Mouse (Mus musculus): ENCODE measurements around the gene Dhcr7. TPM values are rescaled to one million over a fixed set of nuclear protein-coding genes. Genes with fewer than 3 reads are reported as not detected.

Dhcr7 gene
- polyA plus RNA-seq, 1 experiment from 2014 or later: 48.7 TPM

DNA sequence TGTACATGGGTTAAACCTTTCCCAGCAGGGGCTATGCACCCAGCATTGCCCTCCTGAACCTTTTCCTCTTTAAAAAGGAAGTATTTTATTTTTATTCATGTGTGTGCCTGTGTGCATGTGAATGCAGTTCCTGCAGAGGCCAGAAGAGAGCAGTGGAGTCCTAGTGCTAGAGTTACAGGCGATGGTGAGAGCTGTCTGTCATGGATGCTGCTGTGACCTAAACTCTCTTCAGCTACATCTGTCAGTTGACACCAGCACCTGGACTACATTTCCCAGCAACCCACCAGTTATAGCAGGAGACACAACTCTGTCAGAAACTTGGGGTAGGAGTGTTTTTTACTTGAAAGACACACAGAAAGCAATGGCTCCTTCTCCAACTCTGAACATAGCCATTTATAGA lies 14.0 kb upstream of the Dhcr7 start:
- Histone ChIP-seq H3K9ac (no peak overlapping the region), H3K27me3 (no peaks in the 10 kb centered on the region), H3K9me3 (no peaks in the 10 kb centered on the region), H3K4me3 (no peak overlapping the region), H3K27ac (replicated peaks) (no peak overlapping the region), H3K4me2 (no peak overlapping the region), H3K36me3 (peaks cover 94% of the 10 kb centered on the region), H3K4me1 (replicated peaks) (no peaks in the 10 kb centered on the region)
- no peak for ATAC-seq (ENCODE audit: low read depth)
- 52% methylated on average over 1 of the region's 1 CpGs for WGBS

DNA sequence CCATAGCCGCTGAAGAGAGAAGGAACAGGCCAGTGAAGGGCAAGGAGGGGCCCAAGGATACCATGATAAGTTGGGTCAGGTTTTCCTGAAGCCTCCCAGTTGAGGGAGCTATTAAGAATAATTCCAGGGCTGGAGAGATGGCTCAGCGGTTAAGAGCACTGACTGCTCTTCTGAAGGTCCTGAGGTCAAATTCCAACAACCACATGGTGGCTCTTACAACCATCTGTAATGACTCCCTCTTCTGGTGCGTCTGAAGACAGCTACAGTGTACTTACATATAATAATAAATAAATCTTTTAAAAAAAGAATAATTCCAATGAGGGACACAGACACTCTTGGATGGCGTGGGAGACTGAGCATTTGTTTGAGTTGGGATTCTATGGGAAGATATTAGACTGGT lies 3.7 kb upstream of the Dhcr7 start:
- no peak overlapping the region for H3K4me3 ChIP-seq
- H3K36me3 ChIP-seq: peaks cover 37% of the 10 kb centered on the region
- H3K9ac ChIP-seq: no peak overlapping the region
- H3K4me2 ChIP-seq: no peak overlapping the region
- no peaks in the 10 kb centered on the region for H3K27me3 ChIP-seq
- no peaks in the 10 kb centered on the region for H3K9me3 ChIP-seq
- WGBS: 81% methylated on average over 4 of the region's 4 CpGs
- no peak for ATAC-seq (ENCODE audit: low read depth)
- no peak overlapping the region for H3K27ac ChIP-seq (replicated peaks)
- H3K4me1 ChIP-seq (replicated peaks): peaks cover 17% of the 10 kb centered on the region

DNA sequence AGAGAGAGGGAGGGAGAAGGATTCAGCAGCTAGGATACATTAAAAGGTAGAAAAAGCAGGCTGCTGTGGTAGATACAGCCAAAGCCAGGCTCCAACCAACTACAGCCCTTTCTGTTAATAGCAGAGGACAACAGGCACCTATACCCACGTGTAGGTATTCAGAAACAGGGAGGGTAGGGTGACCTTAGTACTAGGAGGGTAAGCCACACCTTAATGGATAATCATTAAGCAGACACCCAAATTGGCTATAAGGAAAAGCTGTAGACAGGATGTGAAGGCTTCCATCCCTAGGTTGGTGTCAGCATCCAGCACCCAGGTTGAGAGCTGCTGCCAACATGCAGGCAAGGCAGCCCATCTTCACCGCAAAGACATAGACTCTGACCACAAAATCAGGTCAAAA lies 1.7 kb upstream of the Dhcr7 start:
- Histone ChIP-seq H3K4me3 (no peak overlapping the region), H3K4me1 (replicated peaks) (peaks cover 17% of the 10 kb centered on the region), H3K9me3 (no peaks in the 10 kb centered on the region), H3K4me2 (no peak overlapping the region), H3K9ac (no peak overlapping the region), H3K27me3 (no peaks in the 10 kb centered on the region), H3K36me3 (peaks cover 17% of the 10 kb centered on the region), H3K27ac (replicated peaks) (no peak overlapping the region)
- ATAC-seq (ENCODE audit: low read depth): no peak
- 87% methylated on average over 2 of the region's 2 CpGs for whole genome bisulfite sequencing

DNA sequence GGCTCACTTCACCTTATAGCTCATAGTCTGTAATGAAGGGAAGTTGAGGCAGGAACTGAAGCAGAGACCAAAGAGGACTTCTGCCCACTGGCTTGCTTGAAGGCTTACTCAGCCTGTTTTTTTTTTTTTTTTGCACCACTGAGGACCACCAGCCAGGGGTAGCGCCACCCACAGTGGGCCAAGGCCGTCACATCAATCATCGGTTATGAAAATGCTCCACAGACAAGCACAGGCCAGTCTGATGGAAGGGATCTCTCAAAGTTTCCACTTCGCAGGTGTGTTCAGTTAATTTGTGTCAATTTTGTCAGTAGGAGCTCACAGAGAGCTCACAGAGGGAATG lies 291 bp downstream of the Dhcr7 start:
- Histone ChIP-seq H3K36me3 (peaks cover 7% of the 10 kb centered on the region), H3K9ac (peak overlapping the region; percentile 66), H3K4me2 (peak overlapping the region; percentile 82), H3K4me3 (peak overlapping the region; percentile 65), H3K9me3 (no peaks in the 10 kb centered on the region), H3K27me3 (no peaks in the 10 kb centered on the region), H3K4me1 (replicated peaks) (peaks cover 17% of the 10 kb centered on the region), H3K27ac (replicated peaks) (peak overlapping the region; percentile 79)
- WGBS: 81% methylated on average over 4 of the region's 4 CpGs
- peak; percentile 32 for ATAC-seq (ENCODE audit: low read depth)

DNA sequence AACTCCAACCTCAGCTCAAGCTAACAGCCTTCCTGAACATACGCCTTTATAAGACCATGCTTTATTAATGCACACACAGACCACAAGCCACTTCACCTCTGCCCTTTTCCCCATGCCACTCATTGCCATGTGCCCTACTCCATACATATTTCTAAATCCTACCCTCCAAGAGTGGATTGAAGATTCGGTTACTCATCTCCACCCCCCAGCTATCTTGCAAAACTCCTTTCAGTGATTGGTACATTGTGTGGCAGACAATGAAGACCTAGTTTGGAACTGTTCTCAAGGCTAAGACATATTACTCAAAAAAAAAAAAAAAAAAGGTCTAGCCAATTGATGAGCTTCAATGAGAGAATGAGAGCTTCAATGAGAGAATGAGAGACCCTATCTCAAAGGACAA lies 4.0 kb downstream of the Dhcr7 start:
- no peaks in the 10 kb centered on the region for H3K27me3 ChIP-seq
- 91% methylated on average over 2 of the region's 2 CpGs for WGBS
- no peaks in the 10 kb centered on the region for H3K36me3 ChIP-seq
- H3K9ac ChIP-seq: no peak overlapping the region
- no peak overlapping the region for H3K4me3 ChIP-seq
- ATAC-seq (ENCODE audit: low read depth): no peak
- H3K4me1 ChIP-seq (replicated peaks): peaks cover 25% of the 10 kb centered on the region
- H3K4me2 ChIP-seq: no peak overlapping the region
- no peak overlapping the region for H3K27ac ChIP-seq (replicated peaks)
- no peaks in the 10 kb centered on the region for H3K9me3 ChIP-seq

DNA sequence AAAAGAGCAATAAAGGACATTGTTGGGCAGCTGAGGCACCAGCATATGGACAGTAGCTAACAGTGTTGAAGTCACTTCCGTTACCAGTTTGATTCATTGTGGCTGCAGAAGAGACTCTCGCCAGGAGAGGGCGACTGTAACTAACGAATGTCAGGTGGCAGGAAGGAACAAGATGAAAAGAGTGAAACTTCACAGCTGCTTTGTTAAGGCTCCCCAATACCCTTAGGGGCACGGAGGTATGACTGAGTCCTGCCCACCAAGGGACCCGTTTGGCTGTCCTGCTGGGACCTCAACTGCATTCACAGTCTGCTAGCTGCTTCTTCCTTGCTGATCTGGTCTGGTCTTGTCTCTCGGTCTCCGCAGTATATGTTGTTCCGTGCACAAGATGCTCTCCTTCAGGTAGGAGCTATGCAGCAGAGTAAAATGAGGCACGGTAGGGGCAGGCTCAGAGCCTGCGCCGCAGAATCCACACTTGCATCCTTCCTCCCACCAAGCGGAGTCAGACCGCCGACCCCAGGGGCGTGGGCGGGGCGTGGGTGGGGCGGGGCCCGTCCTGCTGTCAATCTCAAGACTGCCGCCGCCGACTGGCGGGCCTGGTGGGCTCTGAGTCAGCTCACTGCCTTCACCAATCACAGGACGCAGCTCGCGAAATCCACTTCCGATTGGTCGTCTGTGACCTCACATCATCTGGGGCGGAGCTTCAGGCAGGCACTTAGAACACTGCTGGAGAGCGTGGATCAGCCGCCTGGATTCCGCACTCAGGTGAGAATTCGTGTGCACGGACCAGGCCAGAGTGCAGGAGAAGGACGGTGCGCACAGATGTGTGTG lies 6.8 kb downstream of the Dhcr7 start:
- H3K27ac ChIP-seq (replicated peaks): peak overlapping the region; percentile 95
- no peaks in the 10 kb centered on the region for H3K9me3 ChIP-seq
- peak; percentile 99 for ATAC-seq (ENCODE audit: low read depth)
- H3K9ac ChIP-seq: peak overlapping the region; percentile 79
- peak overlapping the region; percentile 79 for H3K4me2 ChIP-seq
- no peaks in the 10 kb centered on the region; the same call in 1 of the 2 replicates for H3K36me3 ChIP-seq
- H3K27me3 ChIP-seq: no peaks in the 10 kb centered on the region
- under 1% methylated on average over 37 of the region's 37 CpGs for WGBS
- H3K4me3 ChIP-seq: peak overlapping the region; percentile 54
- peaks cover 44% of the 10 kb centered on the region for H3K4me1 ChIP-seq (replicated peaks)

DNA sequence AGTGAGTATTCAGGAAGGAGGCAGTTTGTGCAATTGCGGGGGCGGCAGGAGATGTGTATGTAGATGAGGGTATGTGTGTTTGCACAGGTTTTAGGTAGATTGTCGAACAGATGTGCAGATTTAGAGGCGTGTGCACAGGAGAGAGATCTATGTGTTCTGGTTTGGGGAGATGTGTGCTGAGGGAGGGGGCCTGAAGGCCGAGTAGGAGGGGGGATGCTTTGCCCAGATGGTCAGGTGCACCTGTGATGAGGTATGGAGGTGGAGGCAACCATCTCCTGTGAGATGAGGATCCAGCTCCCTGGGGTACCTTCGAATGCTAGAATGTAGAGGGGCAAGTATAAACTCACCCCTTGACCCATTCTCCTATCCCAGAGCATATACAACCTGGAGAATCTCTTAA lies 7.5 kb downstream of the Dhcr7 start:
- Histone ChIP-seq H3K36me3 (no peaks in the 10 kb centered on the region; the same call in 1 of the 2 replicates), H3K4me3 (peak overlapping the region; percentile 54), H3K4me1 (replicated peaks) (peaks cover 50% of the 10 kb centered on the region), H3K9me3 (no peaks in the 10 kb centered on the region), H3K4me2 (peak overlapping the region; percentile 79), H3K27ac (replicated peaks) (peak overlapping the region; percentile 84), H3K27me3 (no peaks in the 10 kb centered on the region), H3K9ac (peak overlapping the region; percentile 79)
- 5% methylated on average over 6 of the region's 6 CpGs for WGBS
- peak; percentile 54 for ATAC-seq (ENCODE audit: low read depth)

DNA sequence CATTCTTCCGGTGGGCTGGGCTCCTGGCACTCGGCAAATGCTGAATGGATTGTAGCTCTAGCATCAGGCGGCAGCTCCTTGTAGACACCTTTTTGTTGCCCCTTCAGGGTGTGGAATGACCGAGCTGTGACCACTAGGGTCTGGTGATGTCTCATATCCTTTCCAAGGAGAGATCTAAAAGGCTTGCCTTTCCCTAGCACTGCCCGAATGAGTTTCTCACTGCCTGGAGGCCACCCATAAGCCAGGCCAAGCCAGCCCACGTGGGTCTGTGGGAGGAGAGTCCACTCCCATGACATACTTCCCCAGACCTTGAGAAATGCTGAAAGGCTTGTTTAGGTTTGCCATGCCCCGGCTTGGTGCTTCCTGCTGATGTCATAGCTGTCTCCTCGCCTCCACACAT lies 9.3 kb downstream of the Dhcr7 start:
- 79% methylated on average over 8 of the region's 8 CpGs for WGBS
- Histone ChIP-seq H3K4me2 (peak overlapping the region; percentile 79), H3K4me3 (no peak overlapping the region), H3K27me3 (no peaks in the 10 kb centered on the region), H3K27ac (replicated peaks) (no peak overlapping the region), H3K36me3 (peaks cover 9% of the 10 kb centered on the region), H3K4me1 (replicated peaks) (peaks cover 59% of the 10 kb centered on the region), H3K9ac (peak overlapping the region; percentile 39; the same call in 1 of the 2 replicates), H3K9me3 (no peaks in the 10 kb centered on the region)
- ATAC-seq (ENCODE audit: low read depth): no peak

DNA sequence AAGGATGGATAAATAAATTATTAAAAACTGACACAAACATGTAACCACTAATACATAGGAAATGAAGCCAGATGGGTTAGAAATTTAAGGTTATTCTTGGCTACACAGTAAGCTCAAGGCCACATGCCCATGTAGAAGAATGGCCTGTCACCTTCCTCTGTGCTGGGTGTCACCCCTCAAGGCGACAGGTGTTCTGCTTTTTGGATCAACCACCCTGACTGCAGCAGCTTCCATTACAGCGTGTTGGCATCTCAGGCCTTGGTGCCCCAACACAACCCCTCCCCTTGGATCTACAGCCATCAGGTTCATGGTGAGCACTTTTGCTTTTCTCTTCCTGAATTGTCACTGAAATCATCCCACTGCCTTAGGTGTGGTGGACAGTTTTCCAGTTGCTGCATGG lies 9.7 kb downstream of the Dhcr7 start:
- Histone ChIP-seq H3K4me1 (replicated peaks) (peaks cover 59% of the 10 kb centered on the region), H3K9me3 (no peaks in the 10 kb centered on the region), H3K4me2 (no peak overlapping the region), H3K36me3 (peaks cover 13% of the 10 kb centered on the region), H3K27me3 (no peaks in the 10 kb centered on the region), H3K4me3 (no peak overlapping the region), H3K27ac (replicated peaks) (no peak overlapping the region), H3K9ac (no peak overlapping the region)
- WGBS: 92% methylated on average over 2 of the region's 2 CpGs
- no peak for ATAC-seq (ENCODE audit: low read depth)

DNA sequence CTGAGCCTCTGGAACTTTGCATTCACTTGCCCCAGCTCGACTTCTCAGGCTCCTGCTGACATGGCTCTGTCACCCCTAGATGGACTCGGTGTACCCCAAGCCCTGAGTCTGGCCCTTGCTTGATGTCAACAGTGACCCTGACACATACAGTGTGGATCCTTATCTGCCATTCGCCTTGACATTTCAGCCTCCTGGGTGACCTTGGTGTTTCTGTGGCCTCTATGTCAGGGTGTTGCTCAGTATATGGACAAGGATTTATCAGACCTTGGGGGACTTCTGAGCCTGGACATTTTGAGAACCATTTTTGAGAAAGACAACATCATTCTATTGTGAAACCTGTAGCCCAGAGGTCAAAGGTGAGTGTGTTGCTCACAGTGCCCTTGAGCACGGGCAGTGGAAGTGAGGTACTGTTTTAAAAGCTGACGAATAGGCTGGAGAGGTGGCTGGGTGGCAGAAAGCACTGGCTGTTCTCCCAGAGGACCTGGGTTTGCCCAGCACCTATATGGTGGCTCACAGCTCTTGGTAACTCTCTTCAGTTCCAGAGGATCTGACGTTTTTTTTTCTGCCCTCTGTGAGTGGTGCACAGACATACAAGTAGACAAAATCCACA lies 10.7 kb downstream of the Dhcr7 start:
- no peaks in the 10 kb centered on the region for H3K27me3 ChIP-seq
- no peaks in the 10 kb centered on the region for H3K9me3 ChIP-seq
- H3K36me3 ChIP-seq: peaks cover 24% of the 10 kb centered on the region
- no peak overlapping the region for H3K4me2 ChIP-seq
- 0 out of 2 replicates have a peak overlapping the region, but pooled peaks have one; percentile 17 for H3K9ac ChIP-seq
- no peak overlapping the region for H3K27ac ChIP-seq (replicated peaks)
- H3K4me3 ChIP-seq: no peak overlapping the region
- WGBS: 84% methylated on average over 6 of the region's 6 CpGs
- no peak for ATAC-seq (ENCODE audit: low read depth)
- peaks cover 59% of the 10 kb centered on the region for H3K4me1 ChIP-seq (replicated peaks)

DNA sequence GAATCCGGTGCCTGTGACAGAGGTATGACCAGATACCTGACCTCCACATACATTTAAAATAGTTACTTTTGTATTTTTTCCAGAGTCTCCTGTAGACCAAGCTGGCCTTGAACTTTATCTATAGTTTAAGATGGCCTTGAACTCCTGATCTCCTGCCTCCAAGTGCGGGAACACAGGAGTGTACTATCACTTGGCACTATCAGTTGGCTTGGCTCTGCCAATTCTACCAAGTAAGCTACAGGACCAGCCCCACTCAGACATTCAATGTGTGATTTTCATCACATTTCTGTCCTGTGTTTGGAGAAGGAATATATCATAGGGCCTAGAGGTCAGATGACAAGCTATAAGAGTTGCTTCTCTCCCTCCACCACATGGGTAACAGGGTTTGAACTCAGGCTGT lies 11.4 kb downstream of the Dhcr7 start:
- Histone ChIP-seq H3K4me1 (replicated peaks) (peaks cover 59% of the 10 kb centered on the region), H3K9me3 (no peaks in the 10 kb centered on the region), H3K27me3 (no peaks in the 10 kb centered on the region), H3K9ac (no peak overlapping the region), H3K36me3 (peaks cover 29% of the 10 kb centered on the region), H3K4me3 (no peak overlapping the region), H3K4me2 (no peak overlapping the region), H3K27ac (replicated peaks) (no peak overlapping the region)
- 99% methylated on average over 2 of the region's 2 CpGs for WGBS
- no peak for ATAC-seq (ENCODE audit: low read depth)

DNA sequence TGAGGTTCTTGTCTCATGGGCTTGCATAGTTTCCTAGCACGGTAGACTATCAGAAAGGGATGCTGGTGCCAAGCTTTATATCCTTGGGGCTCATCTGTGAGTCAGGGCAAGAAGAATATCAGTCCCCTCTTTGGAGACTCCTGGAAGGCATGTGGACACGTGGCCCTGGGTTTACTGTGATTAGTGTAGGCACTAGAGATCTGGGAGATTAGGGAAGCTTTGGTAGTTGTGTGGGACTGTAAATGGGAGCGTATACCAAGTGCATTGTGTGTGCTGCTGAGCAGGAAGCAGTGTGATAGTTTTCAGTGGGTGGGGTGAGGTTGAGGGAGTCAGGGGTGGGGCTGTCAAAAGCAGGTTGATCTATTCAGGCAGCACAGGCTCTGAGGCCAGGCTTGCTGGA lies 12.0 kb downstream of the Dhcr7 start:
- no peak overlapping the region for H3K4me3 ChIP-seq
- H3K9ac ChIP-seq: no peak overlapping the region
- ATAC-seq (ENCODE audit: low read depth): no peak
- H3K9me3 ChIP-seq: no peaks in the 10 kb centered on the region
- H3K4me2 ChIP-seq: no peak overlapping the region
- no peak overlapping the region for H3K27ac ChIP-seq (replicated peaks)
- 82% methylated on average over 3 of the region's 3 CpGs for WGBS
- H3K4me1 ChIP-seq (replicated peaks): peaks cover 59% of the 10 kb centered on the region
- H3K27me3 ChIP-seq: no peaks in the 10 kb centered on the region
- peaks cover 36% of the 10 kb centered on the region for H3K36me3 ChIP-seq
